Mouse (Mus musculus): ENCODE data around the gene Olfr97. TPM values are rescaled to one million over a fixed set of nuclear protein-coding genes. Genes with fewer than 3 reads are reported as not detected.

Gene Olfr97
- polyA plus RNA-seq, 1 experiment from 2014 or later: not detected

Other genes with a start within 250 kb of the Olfr97 start
- 0.86 and 1.1 TPM in 2 replicates for gene H2-M5, start 247.8 kb downstream of the Olfr97 start, polyA plus RNA-seq (2014; fragmentation: Nextera tagmentation; extraction: Ambion mirVana)
- gene Zfp57, start 236.2 kb downstream of the Olfr97 start, polyA plus RNA-seq (2014; fragmentation: Nextera tagmentation; extraction: Ambion mirVana): 137 and 153 TPM in 2 replicates
- gene Mog, start 213.9 kb downstream of the Olfr97 start, polyA plus RNA-seq (2014; fragmentation: Nextera tagmentation; extraction: Ambion mirVana): 0.39 and 0.61 TPM in 2 replicates
- gene Gabbr1, start 191.4 kb downstream of the Olfr97 start, polyA plus RNA-seq (2014; fragmentation: Nextera tagmentation; extraction: Ambion mirVana): 16.8 and 24.8 TPM in 2 replicates
- 0.06 TPM in 1 of 2 replicates, not detected in the other for gene Olfr90, start 148.8 kb downstream of the Olfr97 start, polyA plus RNA-seq (2014; fragmentation: Nextera tagmentation; extraction: Ambion mirVana)
- 0.08 TPM in 1 of 2 replicates, not detected in the other for gene Olfr91, start 139.1 kb downstream of the Olfr97 start, polyA plus RNA-seq (2014; fragmentation: Nextera tagmentation; extraction: Ambion mirVana)
- gene Olfr92, start 117.2 kb downstream of the Olfr97 start, polyA plus RNA-seq (2014; fragmentation: Nextera tagmentation; extraction: Ambion mirVana): not detected in 2 replicates
- gene Olfr93, start 75.8 kb downstream of the Olfr97 start, polyA plus RNA-seq (2014; fragmentation: Nextera tagmentation; extraction: Ambion mirVana): not detected in 2 replicates
- gene Ubd, start 43.4 kb downstream of the Olfr97 start, polyA plus RNA-seq (2014; fragmentation: Nextera tagmentation; extraction: Ambion mirVana): not detected in 2 replicates
- not detected in 2 replicates for gene Olfr94, start 36.3 kb downstream of the Olfr97 start, polyA plus RNA-seq (2014; fragmentation: Nextera tagmentation; extraction: Ambion mirVana)
- not detected in 2 replicates for gene Olfr95, start 24.2 kb downstream of the Olfr97 start, polyA plus RNA-seq (2014; fragmentation: Nextera tagmentation; extraction: Ambion mirVana)
- not detected in 2 replicates for gene Olfr96, start 17.2 kb downstream of the Olfr97 start, polyA plus RNA-seq (2014; fragmentation: Nextera tagmentation; extraction: Ambion mirVana)
- gene Olfr98, start 26.4 kb upstream of the Olfr97 start, polyA plus RNA-seq (2014; fragmentation: Nextera tagmentation; extraction: Ambion mirVana): not detected in 2 replicates
- gene H2-M3, start 32.9 kb upstream of the Olfr97 start, polyA plus RNA-seq (2014; fragmentation: Nextera tagmentation; extraction: Ambion mirVana): 0.93 and 1.3 TPM in 2 replicates
- gene Olfr99, start 46.1 kb upstream of the Olfr97 start, polyA plus RNA-seq (2014; fragmentation: Nextera tagmentation; extraction: Ambion mirVana): not detected in 2 replicates
- gene Olfr101, start 67.0 kb upstream of the Olfr97 start, polyA plus RNA-seq (2014; fragmentation: Nextera tagmentation; extraction: Ambion mirVana): not detected in 2 replicates
- gene Olfr102, start 79.7 kb upstream of the Olfr97 start, polyA plus RNA-seq (2014; fragmentation: Nextera tagmentation; extraction: Ambion mirVana): not detected in 2 replicates
- gene Olfr103, start 102.4 kb upstream of the Olfr97 start, polyA plus RNA-seq (2014; fragmentation: Nextera tagmentation; extraction: Ambion mirVana): not detected in 2 replicates
- gene Olfr104-ps, start 122.3 kb upstream of the Olfr97 start, polyA plus RNA-seq (2014; fragmentation: Nextera tagmentation; extraction: Ambion mirVana): not detected in 2 replicates
- not detected in 2 replicates for gene Olfr105-ps, start 141.7 kb upstream of the Olfr97 start, polyA plus RNA-seq (2014; fragmentation: Nextera tagmentation; extraction: Ambion mirVana)
- not detected in 2 replicates for gene Olfr106-ps, start 153.1 kb upstream of the Olfr97 start, polyA plus RNA-seq (2014; fragmentation: Nextera tagmentation; extraction: Ambion mirVana)
- not detected in 2 replicates for gene Olfr107, start 161.9 kb upstream of the Olfr97 start, polyA plus RNA-seq (2014; fragmentation: Nextera tagmentation; extraction: Ambion mirVana)
- not detected in 2 replicates for gene Olfr108, start 208.2 kb upstream of the Olfr97 start, polyA plus RNA-seq (2014; fragmentation: Nextera tagmentation; extraction: Ambion mirVana)
- not detected in 2 replicates for gene Olfr109, start 221.6 kb upstream of the Olfr97 start, polyA plus RNA-seq (2014; fragmentation: Nextera tagmentation; extraction: Ambion mirVana)
- gene H2-M2, start 246.2 kb upstream of the Olfr97 start, polyA plus RNA-seq (2014; fragmentation: Nextera tagmentation; extraction: Ambion mirVana): 0.11 TPM in 1 of 2 replicates, not detected in the other

Data from hindbrain, embryonic 11.5 days (tissue).